Mouse (Mus musculus) left cerebral cortex, postnatal 36 days (tissue): Measurements from ENCODE around the gene Prtg. TPM values are rescaled to one million over a fixed set of nuclear protein-coding genes. Genes with fewer than 3 reads are reported as not detected.

ENCODE experiments used
- DNase-seq, 2 experiments: peaks; one replicate each; pipeline ENCODE4 v3.0.0; 2021 to 2022; ENCODE audit warnings: low spot score in 2 of 2, mixed read lengths in 1 of 2
- intact Hi-C: fragments of 180-260 bp; cut with DNase I; formaldehyde crosslinking; loops from one replicate; pipeline ENCODE4 v1.15.1; 2025
- total RNA-seq, 2 experiments: library from RNA; stranded (reverse); gene quantifications; 2 replicates each; pipeline ENCODE4 v1.2.3; 2021

Gene Prtg
- total RNA-seq, 2 experiments from 2014 or later, result 0.96 to 1.4 TPM

- intact Hi-C loops, result no loop called here
- DNase-seq, result no peak
Measured at GRCm38 (mm10) chr9:72954746-72955145, 148.1 kb downstream of the Prtg start.

GRCm38 (mm10) chr9:72955546-72955945 is 148.9 kb downstream of the Prtg start:
- no peak for DNase-seq

GRCm38 (mm10) chr9:72958521-72959450 is 152.1 kb downstream of the Prtg start, which contains the start of the genes Dyx1c1 and Gm44503:
TSS of gene Dyx1c1 (plus strand) at chr9:72958785.
TSS of gene Gm44503 (plus strand) at chr9:72958852.
- DNase-seq, result peak; percentile 72 to 74
- intact Hi-C loops, result no loop called here

More at GRCm38 (mm10) chr9:72955546-72955945, 148.9 kb downstream of the Prtg start:
- intact Hi-C loops, result no loop called here

GRCm38 (mm10) chr9:72961346-72961745 is 154.7 kb downstream of the Prtg start:
- no peak for DNase-seq
- intact Hi-C loops, result no loop called here

- intact Hi-C loops, result no loop called here
- DNase-seq, result no peak
Measured at GRCm38 (mm10) chr9:72961959-72962358, 155.3 kb downstream of the Prtg start.

Other genes starting within 250 kb of the Prtg start
- gene Nedd4, start 144.5 kb upstream of the Prtg start, total RNA-seq, result 100 to 1,000 TPM; 259 to 289 TPM
- gene Pygo1, start 118.8 kb downstream of the Prtg start, total RNA-seq, result 10 to 100 TPM; 14.3 to 17.2 TPM
- gene Dyx1c1, start 151.9 kb downstream of the Prtg start, total RNA-seq, result 1 to 10 TPM; 1.6 to 2.6 TPM
- gene Gm44503, start 152.0 kb downstream of the Prtg start, total RNA-seq, result not detected
- 10 to 100 TPM in 1 of 2 experiments, 1 to 10 TPM in 1; 9.6 to 10.1 TPM for gene Ccpg1os, start 178.5 kb downstream of the Prtg start, total RNA-seq
- gene Ccpg1, start 178.6 kb downstream of the Prtg start, total RNA-seq, result 100 to 1,000 TPM in 1 of 2 experiments, 10 to 100 TPM in 1; 97.2 to 125 TPM
- 10 to 100 TPM; 14.3 to 15.7 TPM for gene Pigb, start 233.5 kb downstream of the Prtg start, total RNA-seq
- gene Rab27a, start 238.0 kb downstream of the Prtg start, total RNA-seq, result 1 to 10 TPM; 4.8 to 9.8 TPM